Mouse (Mus musculus) heart, postnatal 0 days (tissue): ENCODE measurements around the gene Vps13c.

Experiments used
- CTCF ChIP-seq: IDR thresholded peaks from 2 replicates; pipeline ENCODE4 v1.5.1; 2016; ENCODE audit warnings: antibody characterized with exemption, control low read depth, low read depth
- EP300 ChIP-seq: IDR thresholded peaks from 2 replicates; pipeline ENCODE4 v1.6.1; 2016; ENCODE audit warnings: antibody characterized with exemption, low read depth

DNA sequence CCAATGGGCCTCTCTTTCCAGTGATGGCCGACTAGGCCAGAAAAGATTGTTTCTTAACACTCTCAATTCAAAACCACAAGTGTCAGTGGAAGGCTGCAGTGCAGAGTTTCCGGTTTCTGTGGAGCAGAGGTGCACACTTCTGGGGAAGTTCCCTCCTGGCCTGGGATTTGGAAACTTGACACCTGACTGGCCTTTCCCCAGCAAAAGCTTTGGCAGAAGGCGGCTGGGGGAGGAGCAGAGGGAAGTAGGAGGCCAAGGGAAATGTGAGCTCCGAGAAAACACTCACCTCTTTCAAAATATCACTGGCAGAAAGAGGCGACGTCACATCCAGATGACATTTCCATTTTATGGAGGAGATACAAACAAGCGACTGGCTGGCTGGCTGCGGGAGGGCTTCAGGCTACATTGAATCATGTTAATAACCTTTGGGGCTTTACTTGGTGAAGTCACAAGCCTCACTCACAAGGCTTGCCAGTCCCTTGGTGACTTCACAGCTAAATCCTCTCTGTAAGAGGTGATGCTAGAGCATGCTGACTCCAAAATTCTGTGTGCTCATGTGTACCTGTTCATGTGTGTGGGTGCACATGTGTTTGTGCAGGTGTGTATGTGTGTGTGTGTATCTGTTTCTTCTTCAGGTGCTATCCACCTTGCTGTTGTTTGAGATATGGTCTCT lies 26.4 kb upstream of the Vps13c start:
- TF ChIP-seq CTCF, result no peak
- no peak for TF ChIP-seq EP300
